Mouse (Mus musculus): ENCODE data around the gene Zdhhc6. TPM values are rescaled to one million over a fixed set of nuclear protein-coding genes. Genes with fewer than 3 reads are reported as not detected.

Zdhhc6 gene
- total RNA-seq, 2 experiments from 2014 or later, result 24.0 to 28.0 TPM

- intact Hi-C loops (cut with DNase I), result no loop called here
- no peak for DNase-seq (ENCODE audit: low spot score in 2 of 2)
These were observed 75.9 kb downstream of the Zdhhc6 start for GRCm38 (mm10) chr19:55239766-55240426.

- peak in 1 of 2 experiments; percentile 49 for DNase-seq (ENCODE audit: low spot score in 2 of 2)
- intact Hi-C loops (cut with DNase I), result no loop called here
These were observed 79.3 kb downstream of the Zdhhc6 start for GRCm38 (mm10) chr19:55236564-55236963.

DNA sequence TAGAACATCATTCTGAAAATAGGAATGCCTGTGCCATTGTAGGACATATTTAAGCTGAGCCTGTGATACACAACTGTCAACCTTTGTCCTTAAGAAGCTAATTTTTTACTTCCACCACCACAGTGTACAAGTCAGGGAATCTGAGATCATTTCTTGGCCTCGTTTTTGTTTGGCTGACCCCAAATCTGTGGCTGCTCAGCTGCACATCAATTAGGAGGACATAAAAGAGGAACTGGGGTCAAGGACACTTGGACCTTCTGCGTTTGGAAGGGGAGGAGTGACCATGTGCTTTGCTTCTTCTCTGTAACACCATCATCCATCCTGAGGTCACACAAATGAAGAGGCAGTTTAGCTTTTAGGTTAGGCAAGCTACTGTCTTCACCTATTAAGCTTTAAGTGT lies 79.8 kb downstream of the Zdhhc6 start:
- intact Hi-C loops (cut with DNase I), result no loop called here
- no peak for DNase-seq (ENCODE audit: low spot score in 2 of 2)

DNA sequence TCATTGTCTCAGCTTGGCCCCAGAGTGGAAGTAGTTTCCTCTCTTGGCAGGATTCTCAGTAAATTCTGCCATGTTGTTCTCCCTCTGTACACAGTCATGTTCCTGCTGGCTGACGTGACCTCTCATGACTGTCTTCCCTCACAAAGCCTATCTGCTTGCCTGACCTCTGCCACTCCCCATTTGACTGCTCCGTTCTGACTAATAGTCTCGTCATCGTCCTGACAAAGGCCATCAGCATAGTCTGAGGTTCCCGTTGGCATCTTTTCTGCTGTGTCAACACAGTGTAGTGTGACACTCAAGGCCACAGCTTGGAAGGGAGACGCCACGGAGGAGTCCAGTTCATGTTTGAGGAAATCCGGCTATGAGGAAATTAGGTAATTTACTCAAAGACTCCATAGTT lies 83.7 kb downstream of the Zdhhc6 start:
- DNase-seq (ENCODE audit: low spot score in 2 of 2), result peak in 1 of 2 experiments; percentile 18
- intact Hi-C loops (cut with DNase I), result no loop called here

DNA sequence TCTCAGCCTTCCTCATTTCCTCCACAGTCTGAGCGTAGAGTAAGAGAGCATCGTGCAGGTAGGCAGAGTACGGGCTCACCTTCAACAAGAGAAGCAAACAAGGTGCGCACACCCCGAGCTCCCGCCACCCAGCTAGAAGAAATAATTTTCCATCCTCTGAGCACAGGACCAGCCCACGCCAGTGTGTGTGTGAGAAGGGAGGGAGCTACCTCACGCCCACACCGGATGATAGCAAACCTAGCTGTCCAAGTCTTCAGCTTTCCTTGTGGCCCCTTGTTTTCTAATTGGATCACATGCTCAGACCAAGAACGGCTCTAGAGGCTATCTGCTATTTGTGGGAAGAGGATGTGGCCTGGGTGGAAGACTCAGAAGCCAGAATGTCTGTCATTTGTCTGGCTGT lies 84.8 kb downstream of the Zdhhc6 start:
- peak in 1 of 2 experiments; percentile 28 for DNase-seq (ENCODE audit: low spot score in 2 of 2)

GRCm38 (mm10) chr19:55227135-55227534 lies 88.7 kb downstream of the Zdhhc6 start:
- intact Hi-C loops (cut with DNase I), result no loop called here
- no peak for DNase-seq (ENCODE audit: low spot score in 2 of 2)

More for the DNA sequence above, 84.8 kb downstream of the Zdhhc6 start:
- intact Hi-C loops (cut with DNase I), result no loop called here

DNA sequence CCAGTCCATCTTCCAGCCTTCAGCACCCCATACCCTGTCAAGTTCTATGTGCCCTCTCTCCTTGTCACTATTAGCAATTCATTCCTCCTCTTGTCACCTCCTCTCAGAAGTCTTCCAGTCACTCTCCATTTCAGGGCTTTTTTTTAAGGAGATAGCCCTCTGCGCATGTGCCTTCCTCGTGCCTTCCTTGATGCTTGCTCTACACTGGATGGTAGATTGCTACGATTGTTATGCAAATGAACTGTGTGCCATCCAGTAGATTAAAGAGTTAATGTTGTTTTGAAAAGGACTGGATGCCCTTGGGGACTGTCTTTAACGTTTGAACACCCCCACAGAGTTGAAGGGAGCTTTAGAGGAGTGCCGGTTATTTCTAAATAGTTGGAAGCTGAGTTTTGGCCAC lies 89.2 kb downstream of the Zdhhc6 start:
- DNase-seq (ENCODE audit: low spot score in 2 of 2), result no peak
- intact Hi-C loops (cut with DNase I), result no loop called here

- no peak for DNase-seq (ENCODE audit: low spot score in 2 of 2)
- intact Hi-C loops (cut with DNase I), result no loop called here
These were observed 93.6 kb downstream of the Zdhhc6 start for GRCm38 (mm10) chr19:55222268-55222667.

Other genes starting within 250 kb of the Zdhhc6 start
- 10 to 100 TPM; 65.0 to 66.0 TPM for gene Gpam, start 188.8 kb downstream of the Zdhhc6 start, total RNA-seq (2021)
- gene Tectb, start 135.3 kb downstream of the Zdhhc6 start, total RNA-seq (2021), result under 1 TPM in 1 of 2 experiments, not detected in 1; 0.15 TPM
- 1 to 10 TPM; 1.5 to 2.5 TPM for gene Gucy2g, start 74.8 kb downstream of the Zdhhc6 start, total RNA-seq (2021)
- gene Acsl5, start 64.1 kb downstream of the Zdhhc6 start, total RNA-seq (2021), result 10 to 100 TPM; 38.1 to 38.7 TPM
- 10 to 100 TPM; 57.2 to 58.9 TPM for gene Vti1a, start 263 bp upstream of the Zdhhc6 start, total RNA-seq (2021)